Mouse (Mus musculus) activated CD4-positive, CD25-positive, alpha-beta regulatory T cell, adult 9 weeks (primary cell): ENCODE results near the gene Gm21170. TPM values are rescaled to one million over a fixed set of nuclear protein-coding genes. Genes with fewer than 3 reads are reported as not detected.

Source experiments
- polyA plus RNA-seq: library from polyadenylated mRNA; unstranded; fragments of 100-300 nt; shearing (Covaris generic); gene quantifications from one replicate; pipeline ENCODE4 v1.2.1, GENCODE M21; 2017

Gm21170 gene
- not detected for polyA plus RNA-seq

DNA sequence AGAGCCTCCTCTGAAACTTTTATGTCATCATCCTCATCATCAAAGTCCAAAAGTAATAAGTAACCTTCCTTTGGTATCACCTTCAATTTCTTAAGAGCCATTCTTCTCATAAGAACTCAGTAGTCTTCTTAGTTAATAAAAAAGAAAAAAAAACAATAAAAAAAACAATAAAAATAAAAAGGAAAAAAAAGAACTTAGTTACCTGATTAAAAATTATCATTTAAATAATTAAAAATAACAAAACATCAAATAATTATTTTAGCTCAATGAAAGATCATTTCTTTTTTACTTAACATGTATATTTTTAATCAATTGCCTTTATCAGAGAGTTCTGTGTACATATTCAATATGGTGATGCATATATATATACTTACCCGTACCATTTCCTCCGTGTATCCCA, at the start of gene Gm21170:
TSS of gene Gm21170 (minus strand) at position 101 of the 400 bp plus-strand sequence.

Other genes with a start within 250 kb of the Gm21170 start
- not detected for gene Gm21256, start 240.1 kb downstream of the Gm21170 start, polyA plus RNA-seq